Mouse (Mus musculus): ENCODE results near the gene Gm20388.

- TF ChIP-seq POLR2A (IDR thresholded peaks at IDR 0.05; ENCODE audit: insufficient read depth, low read length), result no peak
- no peak for TF ChIP-seq CTCF (IDR thresholded peaks at IDR 0.05; ENCODE audit: low read depth, low read length)
Observed at GRCm38 (mm10) chr8:120948050-120948595, 1037.5 kb downstream of the Gm20388 start.

All from ES-Bruce4 (cell line).